Mouse (Mus musculus): ENCODE results near the gene Tarbp2. TPM values are rescaled to one million over a fixed set of nuclear protein-coding genes. Genes with fewer than 3 reads are reported as not detected.

The Tarbp2 gene
- 39.6 and 40.1 TPM in 2 replicates for polyA plus RNA-seq (2015; fragmentation: Nextera tagmentation; extraction: Ambion mirVana)

GRCm38 (mm10) chr15:102517976-102518858 lies at the start of gene Tarbp2:
TSS of gene Tarbp2 (plus strand) at chr15:102518192.

GRCm38 (mm10) chr15:102470183-102470604 lies 47.8 kb upstream of the Tarbp2 start, which contains the start of gene Pcbp2:
TSS of gene Pcbp2 (plus strand) at chr15:102470539.

GRCm38 (mm10) chr15:102503447-102503846 lies 14.5 kb upstream of the Tarbp2 start, which contains the start of gene Gm10337:
TSS of gene Gm10337 (plus strand) at chr15:102503722.

GRCm38 (mm10) chr15:102516728-102517404 lies 1.1 kb upstream of the Tarbp2 start, which contains the start of gene Map3k12:
TSS of gene Map3k12 (minus strand) at chr15:102517064.

GRCm38 (mm10) chr15:102524892-102525485 lies 7.0 kb downstream of the Tarbp2 start, which contains the start of gene Npff:
TSS of gene Npff (minus strand) at chr15:102524942.

Other genes starting within 250 kb of the Tarbp2 start
- gene Gm9918, start 247.6 kb upstream of the Tarbp2 start, polyA plus RNA-seq (2015; fragmentation: Nextera tagmentation; extraction: Ambion mirVana): 0.07 TPM in 1 of 2 replicates, not detected in the other
- gene Mfsd5, start 238.7 kb upstream of the Tarbp2 start, polyA plus RNA-seq (2015; fragmentation: Nextera tagmentation; extraction: Ambion mirVana): 81.9 and 85.2 TPM in 2 replicates
- gene Espl1, start 221.9 kb upstream of the Tarbp2 start, polyA plus RNA-seq (2015; fragmentation: Nextera tagmentation; extraction: Ambion mirVana): 4.2 and 5.0 TPM in 2 replicates
- gene Pfdn5, start 192.1 kb upstream of the Tarbp2 start, polyA plus RNA-seq (2015; fragmentation: Nextera tagmentation; extraction: Ambion mirVana): 296 and 317 TPM in 2 replicates
- gene Myg1, start 186.5 kb upstream of the Tarbp2 start, polyA plus RNA-seq (2015; fragmentation: Nextera tagmentation; extraction: Ambion mirVana): 46.2 and 48.2 TPM in 2 replicates
- 28.3 and 30.9 TPM in 2 replicates for gene Aaas, start 167.4 kb upstream of the Tarbp2 start, polyA plus RNA-seq (2015; fragmentation: Nextera tagmentation; extraction: Ambion mirVana)
- gene Sp7, start 151.0 kb upstream of the Tarbp2 start, polyA plus RNA-seq (2015; fragmentation: Nextera tagmentation; extraction: Ambion mirVana): 0.24 TPM in 2 replicates
- 4.4 and 4.8 TPM in 2 replicates for gene Sp1, start 112.0 kb upstream of the Tarbp2 start, polyA plus RNA-seq (2015; fragmentation: Nextera tagmentation; extraction: Ambion mirVana)
- 0.27 and 0.63 TPM in 2 replicates for gene Amhr2, start 72.8 kb upstream of the Tarbp2 start, polyA plus RNA-seq (2015; fragmentation: Nextera tagmentation; extraction: Ambion mirVana)
- gene Prr13, start 59.2 kb upstream of the Tarbp2 start, polyA plus RNA-seq (2015; fragmentation: Nextera tagmentation; extraction: Ambion mirVana): 111 and 151 TPM in 2 replicates
- 88.8 and 93.4 TPM in 2 replicates for gene Pcbp2, start 47.7 kb upstream of the Tarbp2 start, polyA plus RNA-seq (2015; fragmentation: Nextera tagmentation; extraction: Ambion mirVana)
- gene Gm10337, start 14.5 kb upstream of the Tarbp2 start, polyA plus RNA-seq (2015; fragmentation: Nextera tagmentation; extraction: Ambion mirVana): not detected in 2 replicates
- gene Map3k12, start 1.1 kb upstream of the Tarbp2 start, polyA plus RNA-seq (2015; fragmentation: Nextera tagmentation; extraction: Ambion mirVana): 4.6 TPM in 2 replicates
- gene Npff, start 6.8 kb downstream of the Tarbp2 start, polyA plus RNA-seq (2015; fragmentation: Nextera tagmentation; extraction: Ambion mirVana): 1.4 and 1.7 TPM in 2 replicates
- gene Gm28047, start 106.9 kb downstream of the Tarbp2 start, polyA plus RNA-seq (2015; fragmentation: Nextera tagmentation; extraction: Ambion mirVana): 0.28 TPM in 1 of 2 replicates, not detected in the other
- gene Atf7, start 107.3 kb downstream of the Tarbp2 start, polyA plus RNA-seq (2015; fragmentation: Nextera tagmentation; extraction: Ambion mirVana): 21.9 and 26.8 TPM in 2 replicates
- 66.5 and 82.5 TPM in 2 replicates for gene Atp5g2, start 154.2 kb downstream of the Tarbp2 start, polyA plus RNA-seq (2015; fragmentation: Nextera tagmentation; extraction: Ambion mirVana)
- gene Calcoco1, start 204.0 kb downstream of the Tarbp2 start, polyA plus RNA-seq (2015; fragmentation: Nextera tagmentation; extraction: Ambion mirVana): 41.5 and 45.0 TPM in 2 replicates

Data from urinary bladder, postnatal 0 days (tissue).